Mouse (Mus musculus) kidney, adult 2 months (tissue): ENCODE data around the gene Nmt2. TPM values are rescaled to one million over a fixed set of nuclear protein-coding genes. Genes with fewer than 3 reads are reported as not detected.

Source experiments
- DNase-seq: peaks from one replicate; pipeline ENCODE4 v3.0.0; 2021
- H3K27ac ChIP-seq: fragments of 200-500 bp; 2 replicates; pipeline ENCODE4 v1.5.1; 2012; ENCODE audit warnings: low read depth, low read length, control low read depth, inconsistent platforms; ENCODE audit not compliant: insufficient read depth
- H3K27me3 ChIP-seq: fragments of 200-500 bp; replicated peaks from 2 replicates; pipeline ENCODE4 v1.6.1; 2012; ENCODE audit warnings: mild to moderate bottlenecking, moderate library complexity, low read length, inconsistent platforms; ENCODE audit not compliant: control insufficient read depth, insufficient read depth
- H3K36me3 ChIP-seq: fragments of 200-500 bp; 2 replicates; pipeline ENCODE4 v1.6.1; 2012; ENCODE audit warnings: mild to moderate bottlenecking, moderate library complexity, low read length, inconsistent platforms; ENCODE audit not compliant: control insufficient read depth, insufficient read depth
- H3K4me1 ChIP-seq: fragments of 200-500 bp; 2 replicates; pipeline ENCODE4 v1.6.1; 2011; ENCODE audit warnings: low read length; ENCODE audit not compliant: control insufficient read depth, insufficient read depth
- H3K4me3 ChIP-seq: fragments of 200-500 bp; 2 replicates; pipeline ENCODE4 v1.5.1; 2011; ENCODE audit warnings: mild to moderate bottlenecking, low read depth, low read length, control low read depth; ENCODE audit not compliant: insufficient read depth
- CTCF ChIP-seq: fragments of 200-500 bp; conservative IDR thresholded peaks from 2 replicates; pipeline ENCODE4 v1.5.1; 2011; ENCODE audit warnings: low read depth, mild to moderate bottlenecking, control low read depth, low read length, moderate library complexity, mixed read lengths; ENCODE audit not compliant: insufficient read depth, insufficient read length
- POLR2A ChIP-seq: fragments of 200-500 bp; IDR thresholded peaks from one replicate; pipeline ENCODE4 v1.6.1; 2011; ENCODE audit warnings: low read depth, low read length, control low read depth
- WGBS: fragments of 180-500 bp; shearing (Covaris S2); methylation state at CpG from one replicate; pipeline ENCODE4 v1.1.7; 2018; 5-methylcytosine and 5-hydroxymethylcytosine counted together
- polyA plus RNA-seq: library from polyadenylated mRNA; depleted of rRNA; stranded (reverse); fragments of >200 nt; gene quantifications from 2 replicates; pipeline ENCODE4 v1.2.3, GENCODE M21; 2012

The Nmt2 gene
- polyA plus RNA-seq, 1 experiment, result 5.9 TPM

GRCm38 (mm10) chr2:3286243-3286642, 2.2 kb downstream of the Nmt2 start:
- Histone ChIP-seq H3K27me3 (no peaks in the 10 kb centered on the region), H3K4me1 (no peaks in the 10 kb centered on the region), H3K4me3 (no peak overlapping the region), H3K27ac (no peak overlapping the region), H3K36me3 (no peaks in the 10 kb centered on the region)
- DNase-seq, result no peak
- 37% methylated on average over 2 of the region's 2 CpGs for WGBS
- TF ChIP-seq POLR2A, result no peak

- DNase-seq, result no peak
- WGBS, result 64% methylated on average over 1 of the region's 1 CpGs
- TF ChIP-seq CTCF (no peak), POLR2A (no peak)
- Histone ChIP-seq H3K4me3 (no peak overlapping the region), H3K27me3 (no peaks in the 10 kb centered on the region), H3K27ac (no peak overlapping the region), H3K36me3 (no peaks in the 10 kb centered on the region), H3K4me1 (no peaks in the 10 kb centered on the region)
Measured at GRCm38 (mm10) chr2:3289581-3289980, 5.6 kb downstream of the Nmt2 start.

DNA sequence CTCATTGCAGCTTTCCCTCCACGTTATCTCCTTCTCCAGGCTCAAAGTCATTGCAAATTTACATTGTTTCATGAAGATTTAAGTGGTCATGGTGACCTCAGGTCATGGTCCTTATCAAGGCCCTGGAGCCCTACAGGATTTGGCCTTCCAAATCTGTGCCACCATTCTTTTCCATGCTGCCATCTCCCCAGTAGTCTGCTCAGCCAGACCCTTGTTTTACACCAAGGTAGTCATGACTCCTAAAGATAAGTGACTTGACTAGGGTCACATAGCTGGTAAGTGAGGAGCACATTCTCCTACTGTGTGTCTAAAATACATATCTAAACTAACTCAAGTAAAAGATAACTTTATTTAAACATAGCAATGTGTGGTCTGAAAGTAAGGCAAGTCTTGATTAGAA, 8.2 kb downstream of the Nmt2 start:
- H3K4me1 ChIP-seq, result no peaks in the 10 kb centered on the region
- no peaks in the 10 kb centered on the region for H3K36me3 ChIP-seq
- no peaks in the 10 kb centered on the region for H3K27me3 ChIP-seq
- TF ChIP-seq POLR2A (no peak), CTCF (no peak)
- H3K4me3 ChIP-seq, result no peak overlapping the region
- DNase-seq, result no peak
- 93% methylated on average over 1 of the region's 1 CpGs for WGBS
- no peak overlapping the region for H3K27ac ChIP-seq

DNA sequence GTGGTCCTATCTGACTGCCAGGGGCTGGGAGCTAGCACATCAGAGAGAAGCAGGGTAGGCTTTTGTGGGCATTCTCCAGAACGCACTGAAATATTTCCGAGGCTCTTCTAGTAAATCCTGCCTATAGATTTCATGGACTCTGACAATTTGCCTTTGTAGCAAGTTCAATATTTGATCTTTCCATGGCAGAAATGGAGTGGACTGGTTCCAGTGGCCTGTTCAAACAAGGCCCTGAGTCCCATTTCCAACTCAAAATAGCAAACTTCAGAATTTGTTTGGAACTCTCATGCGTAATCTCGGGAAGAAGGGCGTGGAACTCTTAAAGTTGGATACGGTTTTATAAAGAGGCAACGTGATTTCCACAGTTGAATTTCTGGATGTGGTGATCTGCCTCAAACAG, 11.8 kb downstream of the Nmt2 start:
- no peak for TF ChIP-seq CTCF
- TF ChIP-seq POLR2A, result no peak
- Histone ChIP-seq H3K4me3 (no peak overlapping the region), H3K4me1 (no peaks in the 10 kb centered on the region), H3K36me3 (no peaks in the 10 kb centered on the region), H3K27me3 (no peaks in the 10 kb centered on the region), H3K27ac (no peak overlapping the region)
- WGBS, result 95% methylated on average over 7 of the region's 7 CpGs
- no peak for DNase-seq

DNA sequence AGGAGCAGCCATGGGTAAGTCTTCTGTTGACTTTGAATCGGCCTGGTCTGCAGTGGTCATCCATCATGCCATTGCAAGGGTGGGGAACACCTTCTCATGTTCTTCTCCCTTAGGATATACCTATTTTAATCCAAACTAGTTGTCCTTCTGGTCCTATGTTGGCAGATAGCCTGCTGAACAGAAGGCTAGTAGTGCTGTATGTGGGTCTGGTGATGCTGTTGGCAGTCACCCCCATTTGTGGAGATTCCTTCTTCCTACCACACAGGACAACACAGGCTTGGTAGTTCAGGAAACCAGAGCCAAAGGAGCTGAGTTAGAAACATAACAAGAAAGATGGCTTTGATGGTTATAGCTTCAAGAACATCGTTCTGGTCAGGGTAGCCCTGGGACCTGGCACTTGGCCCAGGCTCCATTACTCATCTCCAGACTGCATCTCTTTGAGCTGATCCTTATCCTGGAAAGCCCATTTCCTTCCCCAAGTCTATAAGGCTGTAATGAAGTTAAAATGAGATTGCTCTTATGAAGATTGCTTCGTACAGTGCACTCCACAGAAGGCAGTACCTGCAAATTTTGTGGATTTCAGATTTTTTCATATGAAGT, 21.5 kb downstream of the Nmt2 start:
- peak; percentile 41 for DNase-seq
- H3K27ac ChIP-seq, result no peak overlapping the region
- H3K4me3 ChIP-seq, result no peak overlapping the region
- H3K4me1 ChIP-seq, result no peaks in the 10 kb centered on the region
- H3K27me3 ChIP-seq, result no peaks in the 10 kb centered on the region
- no peak for TF ChIP-seq POLR2A
- TF ChIP-seq CTCF, result no peak
- WGBS, result 32% methylated on average over 3 of the region's 3 CpGs
- no peaks in the 10 kb centered on the region for H3K36me3 ChIP-seq

- Histone ChIP-seq H3K27me3 (no peaks in the 10 kb centered on the region), H3K4me3 (no peak overlapping the region), H3K4me1 (no peaks in the 10 kb centered on the region), H3K36me3 (peaks cover 2% of the 10 kb centered on the region), H3K27ac (no peak overlapping the region)
- no peak for TF ChIP-seq POLR2A
- TF ChIP-seq CTCF, result no peak
- no peak for DNase-seq
- WGBS, result 76% methylated on average over 2 of the region's 2 CpGs
Measured at GRCm38 (mm10) chr2:3323132-3323531, 39.1 kb downstream of the Nmt2 start.

DNA sequence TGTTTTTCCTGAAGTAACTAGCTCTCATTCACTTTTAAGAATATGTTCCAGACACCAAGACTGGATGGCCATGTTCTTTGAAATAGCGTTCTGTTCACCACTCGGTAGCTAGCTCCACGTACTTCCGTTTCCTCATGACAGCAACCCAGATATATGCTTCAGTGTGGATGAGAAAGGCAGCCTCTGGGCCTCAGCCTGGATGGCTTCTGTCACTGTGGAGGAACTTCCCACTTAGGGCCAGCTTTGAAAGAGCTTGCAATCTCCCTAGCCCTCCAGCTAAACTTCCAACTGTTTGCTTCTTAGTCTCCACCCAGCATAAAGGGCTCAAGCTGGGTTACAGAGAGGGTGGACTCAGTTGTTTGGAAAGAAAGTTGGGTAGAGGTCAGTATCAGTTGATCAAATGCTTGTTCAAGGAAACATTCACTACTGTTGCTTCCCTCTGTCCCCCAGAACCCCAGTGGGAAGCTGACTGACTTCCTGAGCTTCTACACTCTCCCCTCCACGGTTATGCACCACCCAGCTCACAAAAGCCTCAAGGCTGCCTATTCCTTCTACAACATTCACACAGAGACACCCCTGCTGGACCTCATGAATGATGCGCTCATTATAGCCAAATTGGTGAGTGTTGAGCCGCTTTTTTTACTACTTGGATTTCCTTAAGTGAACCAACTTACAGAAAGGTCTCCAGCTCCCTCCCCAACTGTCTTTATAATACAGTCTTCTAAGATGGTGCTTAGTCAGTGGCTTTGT, 40.5 kb downstream of the Nmt2 start:
- Histone ChIP-seq H3K4me1 (no peaks in the 10 kb centered on the region), H3K4me3 (no peak overlapping the region), H3K27me3 (no peaks in the 10 kb centered on the region), H3K36me3 (peaks cover 2% of the 10 kb centered on the region), H3K27ac (no peak overlapping the region)
- 96% methylated on average over 7 of the region's 7 CpGs for WGBS
- TF ChIP-seq POLR2A (no peak), CTCF (no peak)
- no peak for DNase-seq
